Mouse (Mus musculus) heart, postnatal 0 days (tissue): ENCODE data around the gene Map3k5.

Experiments used
- CTCF ChIP-seq: IDR thresholded peaks from 2 replicates; pipeline ENCODE4 v1.5.1; 2016; ENCODE audit warnings: antibody characterized with exemption, control low read depth, low read depth
- EP300 ChIP-seq: IDR thresholded peaks from 2 replicates; pipeline ENCODE4 v1.6.1; 2016; ENCODE audit warnings: antibody characterized with exemption, low read depth

DNA sequence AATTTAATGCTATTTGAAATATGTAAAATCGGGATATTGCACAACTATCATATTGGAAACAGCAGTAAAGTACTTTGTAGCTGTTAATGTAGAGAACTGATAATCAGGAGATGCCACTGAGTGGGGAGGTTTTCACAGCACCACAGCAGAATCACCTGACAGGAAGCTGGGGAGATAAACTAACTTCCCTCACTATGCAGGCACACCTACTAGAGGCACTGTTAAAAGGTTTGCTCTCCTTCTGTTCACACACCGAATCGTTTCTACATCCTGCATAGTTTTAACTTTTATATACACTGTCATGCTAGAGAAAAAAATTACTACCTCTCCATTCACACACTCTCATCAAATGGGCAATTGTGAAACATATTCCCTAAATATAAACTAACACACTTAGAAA is 48.0 kb upstream of the Map3k5 start:
- TF ChIP-seq CTCF = no peak
- no peak for TF ChIP-seq EP300
